Mouse (Mus musculus) stomach, postnatal 0 days (tissue): ENCODE results near the gene Cldn17. TPM values are rescaled to one million over a fixed set of nuclear protein-coding genes. Genes with fewer than 3 reads are reported as not detected.

Experiments used
- ATAC-seq: fragments of 200-750 bp; cut with Nextera tagmentation; 2 replicates; pipeline ENCODE4 v1.8.0; 2017; ENCODE audit not compliant: low FRiP score, low TSS enrichment
- DNase-seq: peaks from one replicate; pipeline ENCODE4 v3.0.0-alpha.2; 2016; ENCODE audit warnings: low spot score
- H3K27ac ChIP-seq: fragments of 300-500 bp; sonication (generic); replicated peaks from 2 replicates; pipeline ENCODE4 v1.5.1; 2014; ENCODE audit warnings: mild to moderate bottlenecking, control low read depth
- H3K27me3 ChIP-seq: fragments of 300-500 bp; sonication (generic); 2 replicates; pipeline ENCODE4 v1.6.1; 2014; ENCODE audit warnings: low read length; ENCODE audit not compliant: control insufficient read depth, insufficient read depth
- H3K36me3 ChIP-seq: fragments of 300-500 bp; sonication (generic); 2 replicates; pipeline ENCODE4 v1.6.1; 2014; ENCODE audit warnings: low read length, mixed read lengths; ENCODE audit not compliant: control insufficient read depth, insufficient read depth
- H3K4me1 ChIP-seq: fragments of 300-500 bp; sonication (generic); replicated peaks from 2 replicates; pipeline ENCODE4 v1.6.1; 2014; ENCODE audit warnings: antibody characterized with exemption; ENCODE audit not compliant: control insufficient read depth, insufficient read depth
- H3K4me2 ChIP-seq: fragments of 300-500 bp; sonication (generic); replicated peaks from 2 replicates; pipeline ENCODE4 v1.6.1; 2014; ENCODE audit warnings: low read depth, mild to moderate bottlenecking, control low read depth, moderate library complexity
- H3K4me3 ChIP-seq: fragments of 300-500 bp; sonication (generic); 2 replicates; pipeline ENCODE4 v1.5.1; 2014; ENCODE audit warnings: low read depth, low read length, control low read depth
- H3K9ac ChIP-seq: fragments of 300-500 bp; sonication (generic); 2 replicates; pipeline ENCODE4 v1.6.1; 2014; ENCODE audit warnings: mild to moderate bottlenecking, low read length, control low read depth, mixed read lengths
- H3K9me3 ChIP-seq: fragments of 300-500 bp; sonication (generic); 2 replicates; pipeline ENCODE4 v1.6.1; 2016; ENCODE audit warnings: low read length; ENCODE audit not compliant: control insufficient read depth
- CTCF ChIP-seq: IDR thresholded peaks from 2 replicates; pipeline ENCODE4 v1.5.1; 2016; ENCODE audit warnings: antibody characterized with exemption, low read depth, mild to moderate bottlenecking, moderate library complexity
- EP300 ChIP-seq: optimal IDR thresholded peaks from 2 replicates; pipeline ENCODE3; 2016; ENCODE audit warnings: antibody characterized with exemption
- WGBS: fragments of 180-500 bp; shearing (Covaris S2); extraction: QIAGEN DNeasy Blood & Tissue Kit; methylation state at CpG from one replicate; pipeline ENCODE4 v1.1.7; 2014; 5-methylcytosine and 5-hydroxymethylcytosine counted together
- polyA plus RNA-seq: library from polyadenylated mRNA; unstranded; fragments of >200 nt; fragmentation: Nextera tagmentation; extraction: Ambion mirVana; gene quantifications from 2 replicates; pipeline ENCODE4 v1.2.1, GENCODE M21; 2015

The Cldn17 gene
- 16.5 and 18.0 TPM in 2 replicates for polyA plus RNA-seq

DNA sequence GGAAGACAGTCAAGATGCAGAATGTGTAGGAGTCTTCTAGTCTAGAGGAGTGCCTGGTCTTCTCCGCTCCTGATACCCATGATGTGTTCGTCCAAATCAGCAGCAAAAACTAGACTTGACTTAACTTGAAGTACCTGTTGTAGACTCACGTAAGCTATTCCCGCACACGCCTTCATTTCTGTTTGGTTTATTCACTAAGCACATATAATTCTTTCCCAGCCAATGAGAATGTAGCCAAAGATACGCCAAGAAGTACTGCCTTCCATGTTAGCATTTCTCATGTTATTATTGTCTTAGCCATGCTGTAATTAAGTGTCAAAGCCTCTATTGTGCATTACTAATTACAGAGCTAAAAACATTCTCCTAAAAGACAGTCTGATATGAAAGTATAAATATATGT, at the start of gene Cldn17:
TSS of gene Cldn17 (minus strand) at position 101 of the 400 bp plus-strand sequence.
- WGBS: 77% methylated on average over 6 of the region's 6 CpGs
- Histone ChIP-seq H3K9ac (no peak within 1 kb of the TSS), H3K4me2 (no peak within 1 kb of the TSS), H3K9me3 (no peaks in the 10 kb centered on the region), H3K4me3 (no peak within 1 kb of the TSS), H3K27ac (no peak within 1 kb of the TSS), H3K4me1 (no peaks in the 10 kb centered on the region), H3K36me3 (no peaks in the 10 kb centered on the region), H3K27me3 (no peaks in the 10 kb centered on the region)
- ATAC-seq: no peak
- TF ChIP-seq EP300 (no peak), CTCF (no peak)
- no peak for DNase-seq

DNA sequence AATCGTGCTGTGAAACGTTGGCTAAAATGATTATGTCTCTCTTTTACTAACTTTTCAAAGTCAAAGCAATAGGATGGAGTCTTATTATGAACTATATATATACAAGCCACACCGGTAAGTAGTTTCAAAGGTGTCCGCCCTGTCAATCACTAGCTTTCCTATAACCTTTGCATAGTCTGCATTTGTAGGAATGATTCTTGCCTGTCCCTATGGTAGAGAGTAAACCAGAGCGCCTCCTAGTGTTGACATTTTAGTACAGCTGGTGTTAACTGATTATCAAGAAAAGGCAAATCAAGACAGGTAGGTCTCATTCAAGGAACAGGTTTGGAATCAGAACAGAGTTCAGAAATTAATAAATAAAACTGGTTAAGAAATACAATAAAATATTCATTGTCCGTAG, 35.7 kb upstream of the Cldn17 start:
- TF ChIP-seq EP300 (no peak), CTCF (peak; percentile 79)
- H3K4me2 ChIP-seq: no peak overlapping the region
- ATAC-seq (no peak), DNase-seq (no peak)
- H3K9ac ChIP-seq: no peak overlapping the region
- 54% methylated on average over 6 of the region's 6 CpGs for WGBS
- H3K9me3 ChIP-seq: no peaks in the 10 kb centered on the region
- no peak overlapping the region for H3K27ac ChIP-seq
- no peaks in the 10 kb centered on the region for H3K4me1 ChIP-seq
- H3K36me3 ChIP-seq: no peaks in the 10 kb centered on the region
- H3K4me3 ChIP-seq: no peak overlapping the region
- H3K27me3 ChIP-seq: no peaks in the 10 kb centered on the region

DNA sequence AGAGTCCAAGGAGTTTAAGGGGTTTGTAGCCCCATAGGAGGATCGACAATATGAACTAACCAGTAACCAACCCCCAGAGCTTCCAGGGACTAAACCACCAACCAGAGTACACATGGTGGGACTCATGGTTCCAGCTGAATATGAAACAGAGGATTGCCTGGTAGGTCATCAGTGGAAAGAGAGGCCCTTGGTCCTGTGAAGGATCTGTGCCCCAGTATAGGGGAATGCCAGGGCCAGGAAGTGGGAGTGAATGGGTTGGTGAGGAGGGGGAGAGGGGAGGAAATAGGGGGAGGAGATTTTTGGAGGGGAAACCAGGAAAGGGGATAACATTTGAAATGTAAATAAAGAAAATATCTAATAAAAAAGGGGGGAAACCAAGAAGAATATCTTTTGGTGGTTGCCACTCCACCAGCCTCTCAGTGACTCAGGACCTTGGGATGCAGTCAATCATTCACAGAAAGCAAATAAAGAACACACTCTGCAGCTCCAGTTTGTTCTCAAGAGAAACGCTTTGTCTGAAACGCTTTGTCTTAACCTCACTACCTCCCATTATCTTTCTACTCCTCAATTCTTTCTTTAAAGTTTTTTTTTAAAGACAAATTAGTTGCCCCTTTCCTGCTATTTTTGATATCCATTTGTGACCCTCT, 33.2 kb upstream of the Cldn17 start:
- Histone ChIP-seq H3K27ac (no peak overlapping the region), H3K9ac (no peak overlapping the region), H3K36me3 (no peaks in the 10 kb centered on the region), H3K4me1 (no peaks in the 10 kb centered on the region), H3K9me3 (no peaks in the 10 kb centered on the region), H3K4me3 (no peak overlapping the region), H3K4me2 (no peak overlapping the region), H3K27me3 (no peaks in the 10 kb centered on the region)
- no peak for TF ChIP-seq CTCF
- TF ChIP-seq EP300: no peak
- peak; percentile 27 for DNase-seq
- peak; percentile 87 for ATAC-seq
- 44% methylated on average over 3 of the region's 3 CpGs for WGBS

GRCm38 (mm10) chr16:88511348-88511747, 4.6 kb upstream of the Cldn17 start:
- no peak overlapping the region for H3K4me2 ChIP-seq
- H3K27me3 ChIP-seq: no peaks in the 10 kb centered on the region
- DNase-seq: no peak
- H3K4me3 ChIP-seq: no peak overlapping the region
- H3K27ac ChIP-seq: no peak overlapping the region
- H3K4me1 ChIP-seq: no peaks in the 10 kb centered on the region
- H3K9me3 ChIP-seq: no peaks in the 10 kb centered on the region
- no peak for ATAC-seq
- H3K36me3 ChIP-seq: no peaks in the 10 kb centered on the region
- no peak overlapping the region for H3K9ac ChIP-seq
- no peak for TF ChIP-seq EP300
- no peak for TF ChIP-seq CTCF

- H3K27ac ChIP-seq: no peak overlapping the region
- ATAC-seq (no peak), DNase-seq (no peak)
- no peaks in the 10 kb centered on the region for H3K27me3 ChIP-seq
- TF ChIP-seq EP300 (no peak), CTCF (no peak)
- H3K9me3 ChIP-seq: no peaks in the 10 kb centered on the region
- 45% methylated on average over 4 of the region's 4 CpGs for WGBS
- no peak overlapping the region for H3K4me2 ChIP-seq
- no peaks in the 10 kb centered on the region for H3K36me3 ChIP-seq
- H3K9ac ChIP-seq: no peak overlapping the region
- H3K4me3 ChIP-seq: no peak overlapping the region
- no peaks in the 10 kb centered on the region for H3K4me1 ChIP-seq
These were observed 1.4 kb upstream of the Cldn17 start for GRCm38 (mm10) chr16:88508150-88508549.

- DNase-seq: no peak
- 94% methylated on average over 11 of the region's 11 CpGs for WGBS
These were observed 440 bp downstream of the Cldn17 start for GRCm38 (mm10) chr16:88506338-88506737.

More at GRCm38 (mm10) chr16:88506338-88506737, 440 bp downstream of the Cldn17 start:
- H3K4me3 ChIP-seq: no peak overlapping the region
- ATAC-seq: no peak
- no peaks in the 10 kb centered on the region for H3K9me3 ChIP-seq
- no peak overlapping the region for H3K4me2 ChIP-seq
- no peak overlapping the region for H3K27ac ChIP-seq
- TF ChIP-seq CTCF (no peak), EP300 (no peak)
- H3K9ac ChIP-seq: no peak overlapping the region
- H3K36me3 ChIP-seq: no peaks in the 10 kb centered on the region
- H3K4me1 ChIP-seq: no peaks in the 10 kb centered on the region
- H3K27me3 ChIP-seq: no peaks in the 10 kb centered on the region
